Mouse (Mus musculus) midbrain, embryonic 15.5 days (tissue): ENCODE measurements around the gene Ddx39b. TPM values are rescaled to one million over a fixed set of nuclear protein-coding genes. Genes with fewer than 3 reads are reported as not detected.
"Not testable (repeated sequence)": the region's sequence is repeated elsewhere in the genome, so short reads cannot be mapped to it uniquely, and the experiment has no call there.

ENCODE experiments used
- ATAC-seq: fragments of 200-750 bp; cut with Nextera tagmentation; replicated peaks from 2 replicates; pipeline ENCODE4 v1.8.0; 2017; ENCODE audit warnings: moderate TSS enrichment
- H3K27ac ChIP-seq: fragments of 300-500 bp; sonication (generic); 2 replicates; pipeline ENCODE4 v1.5.1; 2015; ENCODE audit warnings: mild to moderate bottlenecking, inconsistent platforms
- H3K27me3 ChIP-seq: fragments of 300-500 bp; sonication (generic); replicated peaks from 2 replicates; pipeline ENCODE4 v1.6.1; 2015; ENCODE audit warnings: inconsistent platforms
- H3K36me3 ChIP-seq: fragments of 300-500 bp; sonication (generic); replicated peaks from 2 replicates; pipeline ENCODE4 v1.6.1; 2015; ENCODE audit warnings: inconsistent platforms
- H3K4me1 ChIP-seq: fragments of 300-500 bp; sonication (generic); 2 replicates; pipeline ENCODE4 v1.6.1; 2015; ENCODE audit warnings: inconsistent platforms
- H3K4me2 ChIP-seq: fragments of 300-500 bp; sonication (generic); 2 replicates; pipeline ENCODE4 v1.6.1; 2015; ENCODE audit warnings: inconsistent platforms, mild to moderate bottlenecking, moderate library complexity
- H3K4me3 ChIP-seq: fragments of 300-500 bp; sonication (generic); 2 replicates; pipeline ENCODE4 v1.5.1; 2015; ENCODE audit warnings: mild to moderate bottlenecking, inconsistent platforms
- H3K9ac ChIP-seq: fragments of 300-500 bp; sonication (generic); 2 replicates; pipeline ENCODE4 v1.6.1; 2015; ENCODE audit warnings: mild to moderate bottlenecking, inconsistent platforms
- H3K9me3 ChIP-seq: fragments of 300-500 bp; sonication (generic); 2 replicates; pipeline ENCODE4 v1.6.1; 2016; ENCODE audit warnings: inconsistent platforms
- WGBS: fragments of 180-500 bp; shearing (Covaris S2); methylation state at CpG from one replicate; pipeline ENCODE4 v1.1.7; 2015; ENCODE audit warnings: mixed read lengths; 5-methylcytosine and 5-hydroxymethylcytosine counted together
- microRNA-seq: library from miRNA; unstranded; fragments of <30 nt; microRNA quantifications from one replicate; pipeline ENCODE4, GENCODE M21; 2016
- polyA plus RNA-seq: library from polyadenylated mRNA; unstranded; fragments of >200 nt; fragmentation: Nextera tagmentation; extraction: Ambion mirVana; gene quantifications from 2 replicates; pipeline ENCODE4 v1.2.1, GENCODE M21; 2015

Ddx39b gene
- polyA plus RNA-seq, 1 experiment from 2014 or later: 379 TPM

- no peaks in the 10 kb centered on the region for H3K9me3 ChIP-seq
- no peak overlapping the region for H3K27ac ChIP-seq
- no peaks in the 10 kb centered on the region; the same call in 1 of the 2 replicates for H3K27me3 ChIP-seq
- no peak overlapping the region for H3K4me3 ChIP-seq
- no peaks in the 10 kb centered on the region for H3K4me1 ChIP-seq
- no peak overlapping the region for H3K4me2 ChIP-seq
- no peak overlapping the region for H3K9ac ChIP-seq
- no peak for ATAC-seq
- 91% methylated on average over 13 of the region's 13 CpGs for WGBS
- H3K36me3 ChIP-seq: no peaks in the 10 kb centered on the region
Measured at GRCm38 (mm10) chr17:35278957-35279688, 37.6 kb downstream of the Ddx39b start.

GRCm38 (mm10) chr17:35280276-35280675 is 38.7 kb downstream of the Ddx39b start:
- 73% methylated on average over 3 of the region's 3 CpGs for WGBS
- H3K9me3 ChIP-seq: no peaks in the 10 kb centered on the region
- no peak overlapping the region for H3K4me3 ChIP-seq
- H3K27me3 ChIP-seq: no peaks in the 10 kb centered on the region; the same call in 1 of the 2 replicates
- ATAC-seq: no peak
- no peak overlapping the region for H3K4me2 ChIP-seq
- no peak overlapping the region for H3K9ac ChIP-seq
- no peaks in the 10 kb centered on the region for H3K36me3 ChIP-seq
- H3K4me1 ChIP-seq: no peaks in the 10 kb centered on the region
- H3K27ac ChIP-seq: no peak overlapping the region

- no peak overlapping the region for H3K4me3 ChIP-seq
- no peaks in the 10 kb centered on the region for H3K9me3 ChIP-seq
- H3K9ac ChIP-seq: no peak overlapping the region
- H3K27me3 ChIP-seq: no peaks in the 10 kb centered on the region
- H3K27ac ChIP-seq: no peak overlapping the region
- ATAC-seq: no peak
- no peaks in the 10 kb centered on the region for H3K36me3 ChIP-seq
- H3K4me2 ChIP-seq: no peak overlapping the region
- H3K4me1 ChIP-seq: no peaks in the 10 kb centered on the region
Measured at GRCm38 (mm10) chr17:35285431-35285830, 43.9 kb downstream of the Ddx39b start.

- H3K4me1 ChIP-seq, H3K9ac ChIP-seq, H3K9me3 ChIP-seq, H3K4me2 ChIP-seq, H3K4me3 ChIP-seq, H3K27me3 ChIP-seq, ATAC-seq, H3K27ac ChIP-seq, H3K36me3 ChIP-seq: not testable (repeated sequence)
- WGBS: 1% methylated on average over 5 of the region's 5 CpGs
Measured at GRCm38 (mm10) chr17:35295796-35296195, 54.2 kb downstream of the Ddx39b start.

GRCm38 (mm10) chr17:35300261-35300945 is 58.9 kb downstream of the Ddx39b start:
- not testable (repeated sequence) for H3K27ac ChIP-seq, ATAC-seq, H3K4me3 ChIP-seq, H3K4me1 ChIP-seq, H3K9me3 ChIP-seq, H3K36me3 ChIP-seq, H3K4me2 ChIP-seq, H3K27me3 ChIP-seq, H3K9ac ChIP-seq
- 88% methylated on average over 7 of the region's 7 CpGs for WGBS

GRCm38 (mm10) chr17:35301645-35302258 is 60.2 kb downstream of the Ddx39b start:
- Histone ChIP-seq H3K4me3 (no peak overlapping the region), H3K4me2 (no peak overlapping the region), H3K9me3 (no peaks in the 10 kb centered on the region), H3K27ac (no peak overlapping the region), H3K36me3 (no peaks in the 10 kb centered on the region), H3K9ac (no peak overlapping the region), H3K4me1 (no peaks in the 10 kb centered on the region), H3K27me3 (no peaks in the 10 kb centered on the region)
- ATAC-seq: no peak
- 23% methylated on average over 13 of the region's 13 CpGs for WGBS

GRCm38 (mm10) chr17:35303271-35303670 is 61.7 kb downstream of the Ddx39b start:
- 87% methylated on average over 2 of the region's 2 CpGs for WGBS
- H3K4me3 ChIP-seq: no peak overlapping the region
- no peak overlapping the region for H3K9ac ChIP-seq
- no peaks in the 10 kb centered on the region for H3K27me3 ChIP-seq
- H3K27ac ChIP-seq: no peak overlapping the region
- no peaks in the 10 kb centered on the region for H3K4me1 ChIP-seq
- H3K36me3 ChIP-seq: no peaks in the 10 kb centered on the region
- ATAC-seq: no peak
- no peaks in the 10 kb centered on the region for H3K9me3 ChIP-seq
- H3K4me2 ChIP-seq: no peak overlapping the region

Small RNA genes lying within 50 kb of the gene (microRNA-seq; reads per million reads assigned to microRNA genes)
- gene Mir6973a (not detected), gene Mir6974 (not detected), gene Mir6975 (3.3 reads per million, percentile 16 among the genes with 10 or more reads in this experiment), gene Mir8094 (not detected)

Other genes with a start within 250 kb of the Ddx39b start
- 63.1 and 70.2 TPM in 2 replicates for gene Vars, start 240.8 kb upstream of the Ddx39b start, polyA plus RNA-seq
- 0.06 and 0.15 TPM in 2 replicates for gene Vwa7, start 225.2 kb upstream of the Ddx39b start, polyA plus RNA-seq
- gene Sapcd1, start 213.7 kb upstream of the Ddx39b start, polyA plus RNA-seq: 2.5 and 2.7 TPM in 2 replicates
- 1.6 and 3.3 TPM in 2 replicates for gene Msh5, start 195.0 kb upstream of the Ddx39b start, polyA plus RNA-seq
- gene Clic1, start 191.8 kb upstream of the Ddx39b start, polyA plus RNA-seq: 62.4 and 72.1 TPM in 2 replicates
- gene Ddah2, start 182.7 kb upstream of the Ddx39b start, polyA plus RNA-seq: 337 and 380 TPM in 2 replicates
- 0.31 TPM in 1 of 2 replicates, not detected in the other for gene Ly6g6c, start 176.4 kb upstream of the Ddx39b start, polyA plus RNA-seq
- gene Mpig6b, start 175.6 kb upstream of the Ddx39b start, polyA plus RNA-seq: 0.21 and 0.43 TPM in 2 replicates
- gene Ly6g6e, start 164.8 kb upstream of the Ddx39b start, polyA plus RNA-seq: 0.21 and 0.32 TPM in 2 replicates
- 1.9 and 2.5 TPM in 2 replicates for gene Ly6g6d, start 163.7 kb upstream of the Ddx39b start, polyA plus RNA-seq
- not detected in 2 replicates for gene Ly6g6f, start 156.1 kb upstream of the Ddx39b start, polyA plus RNA-seq
- 105 and 113 TPM in 2 replicates for gene Abhd16a, start 152.5 kb upstream of the Ddx39b start, polyA plus RNA-seq
- gene Ly6g5c, start 133.5 kb upstream of the Ddx39b start, polyA plus RNA-seq: not detected in 2 replicates
- 1.1 and 2.2 TPM in 2 replicates for gene Ly6g5b, start 126.3 kb upstream of the Ddx39b start, polyA plus RNA-seq
- 25.9 and 28.9 TPM in 2 replicates for gene Gpank1, start 120.3 kb upstream of the Ddx39b start, polyA plus RNA-seq
- 316 and 319 TPM in 2 replicates for gene Csnk2b, start 119.7 kb upstream of the Ddx39b start, polyA plus RNA-seq
- gene D17H6S53E, start 115.4 kb upstream of the Ddx39b start, polyA plus RNA-seq: 8.3 and 9.6 TPM in 2 replicates
- gene Apom, start 109.7 kb upstream of the Ddx39b start, polyA plus RNA-seq: 0.56 and 1.4 TPM in 2 replicates
- 82.9 and 83.4 TPM in 2 replicates for gene Bag6, start 106.6 kb upstream of the Ddx39b start, polyA plus RNA-seq
- 188 and 203 TPM in 2 replicates for gene Prrc2a, start 76.8 kb upstream of the Ddx39b start, polyA plus RNA-seq
- 7.3 and 8.2 TPM in 2 replicates for gene Aif1, start 65.7 kb upstream of the Ddx39b start, polyA plus RNA-seq
- gene Lst1, start 53.3 kb upstream of the Ddx39b start, polyA plus RNA-seq: 7.6 and 9.2 TPM in 2 replicates
- 0.58 and 0.78 TPM in 2 replicates for gene Ltb, start 47.3 kb upstream of the Ddx39b start, polyA plus RNA-seq
- not detected in 2 replicates for gene Tnf, start 39.7 kb upstream of the Ddx39b start, polyA plus RNA-seq
- 0.32 and 0.69 TPM in 2 replicates for gene Lta, start 36.4 kb upstream of the Ddx39b start, polyA plus RNA-seq
- 1.6 TPM in 1 of 2 replicates, not detected in the other for gene Gm16181, start 20.9 kb upstream of the Ddx39b start, polyA plus RNA-seq
- 94.4 and 100 TPM in 2 replicates for gene Atp6v1g2, start 8.1 kb upstream of the Ddx39b start, polyA plus RNA-seq
- gene Nfkbil1, start 6.0 kb upstream of the Ddx39b start, polyA plus RNA-seq: 11.7 and 11.8 TPM in 2 replicates
- gene H2-D1, start 21.0 kb downstream of the Ddx39b start, polyA plus RNA-seq: 93.4 and 105 TPM in 2 replicates
- gene H2-Q1, start 78.7 kb downstream of the Ddx39b start, polyA plus RNA-seq: 0.54 and 0.70 TPM in 2 replicates
- gene H2-Q2, start 100.5 kb downstream of the Ddx39b start, polyA plus RNA-seq: 3.0 and 3.8 TPM in 2 replicates
- gene H2-Q4, start 137.9 kb downstream of the Ddx39b start, polyA plus RNA-seq: 0.88 and 1.3 TPM in 2 replicates
- gene H2-Q6, start 183.1 kb downstream of the Ddx39b start, polyA plus RNA-seq: 0.89 and 1.1 TPM in 2 replicates
- gene H2-Q7, start 197.4 kb downstream of the Ddx39b start, polyA plus RNA-seq: 2.7 and 4.0 TPM in 2 replicates
- gene H2-Q10, start 228.3 kb downstream of the Ddx39b start, polyA plus RNA-seq: 0.26 and 1.6 TPM in 2 replicates